Mouse (Mus musculus): ENCODE data around the gene Exoc3l2. TPM values are rescaled to one million over a fixed set of nuclear protein-coding genes. Genes with fewer than 3 reads are reported as not detected.

Exoc3l2 gene
- polyA plus RNA-seq, 1 experiment: 3.0 TPM

- TF ChIP-seq POLR2A (IDR thresholded peaks at IDR 0.05; ENCODE audit: insufficient read depth, low read length): no peak
- no peak for TF ChIP-seq EP300 (IDR thresholded peaks at IDR 0.05; ENCODE audit: insufficient read depth, low read depth, low read length)
- no peak for TF ChIP-seq CTCF (IDR thresholded peaks at IDR 0.05; ENCODE audit: low read depth, low read length)
- H3K4me3 ChIP-seq (ENCODE audit: low read depth, low read length): peak overlapping the region; percentile 93
- H3K4me1 ChIP-seq (ENCODE audit: control insufficient read depth, insufficient read depth, low read length): no peaks in the 10 kb centered on the region
- H3K9ac ChIP-seq (ENCODE audit: low read depth, poor library complexity, severe bottlenecking): peak overlapping the region; percentile 91
- H3K27me3 ChIP-seq (ENCODE audit: control insufficient read depth, insufficient read depth, low read length, poor library complexity, severe bottlenecking): no peaks in the 10 kb centered on the region
- H3K27ac ChIP-seq (ENCODE audit: insufficient read depth, low read length): no peak overlapping the region
- no peaks in the 10 kb centered on the region for H3K9me3 ChIP-seq (replicated peaks; ENCODE audit: control insufficient read depth, insufficient read depth, low read length, poor library complexity, severe bottlenecking)
- H3K36me3 ChIP-seq (ENCODE audit: control insufficient read depth, insufficient read depth, low read length, poor library complexity, severe bottlenecking): no peaks in the 10 kb centered on the region; the same call in 1 of the 2 replicates
Observed at GRCm38 (mm10) chr7:19458072-19458486, 5.1 kb upstream of the Exoc3l2 start.

DNA sequence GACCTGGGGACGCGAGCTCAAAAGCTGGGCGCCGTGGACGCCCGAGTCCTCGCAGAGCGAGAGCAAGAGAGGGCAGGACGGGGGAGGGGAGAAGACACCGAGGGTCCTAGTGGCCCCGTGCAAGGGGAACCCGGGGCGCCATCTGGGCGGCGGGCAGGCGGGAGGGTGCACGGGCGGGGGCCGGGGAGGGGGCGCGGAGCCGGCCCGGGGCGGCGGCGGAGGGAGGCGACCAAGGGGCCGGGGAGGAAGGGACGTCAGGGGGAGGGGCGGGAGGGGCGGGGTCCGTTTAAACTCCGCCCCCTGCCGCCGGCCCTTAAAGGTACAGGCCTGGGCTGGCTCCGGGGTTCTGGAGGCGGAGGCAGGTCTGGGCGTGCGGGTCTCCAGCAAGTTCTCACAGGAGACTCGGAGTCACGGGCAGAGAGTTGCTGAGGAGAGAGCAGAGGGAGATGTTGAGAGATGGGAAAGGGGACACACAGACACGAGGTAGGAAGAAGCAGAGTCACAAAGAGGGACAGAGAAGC lies 4.5 kb upstream of the Exoc3l2 start, which contains the start of gene Mark4:
Mark4 (minus strand) TSS at position 231 of the 521 bp plus-strand sequence.
- TF ChIP-seq POLR2A (IDR thresholded peaks at IDR 0.05; ENCODE audit: insufficient read depth, low read length): peak; percentile 57
- TF ChIP-seq CTCF (IDR thresholded peaks at IDR 0.05; ENCODE audit: low read depth, low read length): no peak
- no peak for TF ChIP-seq EP300 (IDR thresholded peaks at IDR 0.05; ENCODE audit: insufficient read depth, low read depth, low read length)
- peak within 1 kb of the TSS; percentile 10; the same call in 1 of the 2 replicates for H3K27ac ChIP-seq (ENCODE audit: insufficient read depth, low read length)
- no peaks in the 10 kb centered on the region for H3K27me3 ChIP-seq (ENCODE audit: control insufficient read depth, insufficient read depth, low read length, poor library complexity, severe bottlenecking)
- H3K4me3 ChIP-seq (ENCODE audit: low read depth, low read length): peak within 1 kb of the TSS; percentile 93
- no peaks in the 10 kb centered on the region; the same call in 1 of the 2 replicates for H3K36me3 ChIP-seq (ENCODE audit: control insufficient read depth, insufficient read depth, low read length, poor library complexity, severe bottlenecking)
- H3K4me1 ChIP-seq (ENCODE audit: control insufficient read depth, insufficient read depth, low read length): no peaks in the 10 kb centered on the region
- peak within 1 kb of the TSS; percentile 91 for H3K9ac ChIP-seq (ENCODE audit: low read depth, poor library complexity, severe bottlenecking)
- H3K9me3 ChIP-seq (replicated peaks; ENCODE audit: control insufficient read depth, insufficient read depth, low read length, poor library complexity, severe bottlenecking): no peaks in the 10 kb centered on the region

- Histone ChIP-seq H3K4me1 (ENCODE audit: control insufficient read depth, insufficient read depth, low read length) (no peaks in the 10 kb centered on the region), H3K36me3 (ENCODE audit: control insufficient read depth, insufficient read depth, low read length, poor library complexity, severe bottlenecking) (no peaks in the 10 kb centered on the region; the same call in 1 of the 2 replicates), H3K27ac (ENCODE audit: insufficient read depth, low read length) (peak overlapping the region; percentile 10; the same call in 1 of the 2 replicates), H3K27me3 (ENCODE audit: control insufficient read depth, insufficient read depth, low read length, poor library complexity, severe bottlenecking) (no peaks in the 10 kb centered on the region), H3K9me3 (replicated peaks; ENCODE audit: control insufficient read depth, insufficient read depth, low read length, poor library complexity, severe bottlenecking) (no peaks in the 10 kb centered on the region), H3K9ac (ENCODE audit: low read depth, poor library complexity, severe bottlenecking) (peak overlapping the region; percentile 91), H3K4me3 (ENCODE audit: low read depth, low read length) (peak overlapping the region; percentile 92)
- TF ChIP-seq CTCF (IDR thresholded peaks at IDR 0.05; ENCODE audit: low read depth, low read length): no peak
- no peak for TF ChIP-seq EP300 (IDR thresholded peaks at IDR 0.05; ENCODE audit: insufficient read depth, low read depth, low read length)
- TF ChIP-seq POLR2A (IDR thresholded peaks at IDR 0.05; ENCODE audit: insufficient read depth, low read length): no peak
Observed at GRCm38 (mm10) chr7:19459144-19459870, 3.8 kb upstream of the Exoc3l2 start.

DNA sequence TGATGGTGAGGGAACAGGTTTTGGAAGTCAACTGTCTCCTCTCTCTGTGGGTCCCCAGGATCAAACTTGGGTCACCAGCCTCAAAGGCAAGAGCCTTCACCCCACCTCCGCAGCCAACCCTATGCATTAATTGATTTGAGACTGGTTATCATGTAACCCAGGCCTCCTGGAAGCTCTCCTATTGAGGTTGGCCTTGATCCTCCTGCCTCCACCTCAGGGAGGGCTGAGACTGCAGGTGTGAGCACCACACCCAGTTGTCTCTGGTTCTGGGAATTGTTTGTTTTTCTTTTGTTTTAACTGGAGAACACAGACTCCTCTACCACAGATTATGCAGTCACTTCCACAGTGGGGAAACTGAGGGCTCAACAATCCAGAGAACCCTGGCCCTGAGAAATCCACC lies 2.6 kb upstream of the Exoc3l2 start:
- no peak for TF ChIP-seq POLR2A (IDR thresholded peaks at IDR 0.05; ENCODE audit: insufficient read depth, low read length)
- 0 out of 2 replicates have a peak, but pooled peaks have one; percentile 43 for TF ChIP-seq EP300 (IDR thresholded peaks at IDR 0.05; ENCODE audit: insufficient read depth, low read depth, low read length)
- TF ChIP-seq CTCF (IDR thresholded peaks at IDR 0.05; ENCODE audit: low read depth, low read length): no peak
- Histone ChIP-seq H3K4me1 (ENCODE audit: control insufficient read depth, insufficient read depth, low read length) (no peaks in the 10 kb centered on the region), H3K4me3 (ENCODE audit: low read depth, low read length) (no peak overlapping the region), H3K9me3 (replicated peaks; ENCODE audit: control insufficient read depth, insufficient read depth, low read length, poor library complexity, severe bottlenecking) (no peaks in the 10 kb centered on the region), H3K27me3 (ENCODE audit: control insufficient read depth, insufficient read depth, low read length, poor library complexity, severe bottlenecking) (no peaks in the 10 kb centered on the region), H3K27ac (ENCODE audit: insufficient read depth, low read length) (0 out of 2 replicates have a peak overlapping the region, but pooled peaks have one; percentile 10), H3K9ac (ENCODE audit: low read depth, poor library complexity, severe bottlenecking) (no peak overlapping the region), H3K36me3 (ENCODE audit: control insufficient read depth, insufficient read depth, low read length, poor library complexity, severe bottlenecking) (no peaks in the 10 kb centered on the region; the same call in 1 of the 2 replicates)

GRCm38 (mm10) chr7:19461488-19461887 lies 1.6 kb upstream of the Exoc3l2 start:
- H3K27ac ChIP-seq (ENCODE audit: insufficient read depth, low read length): no peak overlapping the region
- no peaks in the 10 kb centered on the region for H3K27me3 ChIP-seq (ENCODE audit: control insufficient read depth, insufficient read depth, low read length, poor library complexity, severe bottlenecking)
- H3K36me3 ChIP-seq (ENCODE audit: control insufficient read depth, insufficient read depth, low read length, poor library complexity, severe bottlenecking): no peaks in the 10 kb centered on the region
- no peak overlapping the region for H3K9ac ChIP-seq (ENCODE audit: low read depth, poor library complexity, severe bottlenecking)
- H3K9me3 ChIP-seq (replicated peaks; ENCODE audit: control insufficient read depth, insufficient read depth, low read length, poor library complexity, severe bottlenecking): no peaks in the 10 kb centered on the region
- H3K4me3 ChIP-seq (ENCODE audit: low read depth, low read length): no peak overlapping the region
- TF ChIP-seq EP300 (IDR thresholded peaks at IDR 0.05; ENCODE audit: insufficient read depth, low read depth, low read length) (no peak), CTCF (IDR thresholded peaks at IDR 0.05; ENCODE audit: low read depth, low read length) (peak; percentile 67)
- H3K4me1 ChIP-seq (ENCODE audit: control insufficient read depth, insufficient read depth, low read length): no peaks in the 10 kb centered on the region

DNA sequence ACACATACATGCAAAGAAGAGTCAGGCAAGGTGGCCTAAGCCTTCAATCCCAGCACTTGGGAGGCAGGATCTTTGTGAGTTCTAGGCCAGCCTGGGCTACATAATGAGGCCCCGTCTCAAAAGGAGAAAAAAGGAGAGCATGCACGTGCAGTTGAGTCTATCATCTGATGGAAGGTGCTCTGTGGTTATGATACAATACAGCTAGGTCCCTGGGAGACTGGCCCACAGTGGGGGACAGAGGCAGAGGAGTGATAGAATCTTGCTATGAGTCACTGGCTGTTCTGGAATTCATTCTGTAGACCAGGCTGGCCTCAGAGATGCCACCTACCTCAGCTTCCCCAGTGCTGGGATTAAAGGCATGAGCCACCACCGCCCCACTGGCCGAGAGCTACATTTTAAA lies 688 bp upstream of the Exoc3l2 start:
- Histone ChIP-seq H3K36me3 (ENCODE audit: control insufficient read depth, insufficient read depth, low read length, poor library complexity, severe bottlenecking) (no peaks in the 10 kb centered on the region), H3K27me3 (ENCODE audit: control insufficient read depth, insufficient read depth, low read length, poor library complexity, severe bottlenecking) (no peaks in the 10 kb centered on the region), H3K9me3 (replicated peaks; ENCODE audit: control insufficient read depth, insufficient read depth, low read length, poor library complexity, severe bottlenecking) (no peaks in the 10 kb centered on the region), H3K9ac (ENCODE audit: low read depth, poor library complexity, severe bottlenecking) (no peak overlapping the region), H3K4me1 (ENCODE audit: control insufficient read depth, insufficient read depth, low read length) (no peaks in the 10 kb centered on the region), H3K4me3 (ENCODE audit: low read depth, low read length) (no peak overlapping the region), H3K27ac (ENCODE audit: insufficient read depth, low read length) (no peak overlapping the region)
- no peak for TF ChIP-seq EP300 (IDR thresholded peaks at IDR 0.05; ENCODE audit: insufficient read depth, low read depth, low read length)
- TF ChIP-seq POLR2A (IDR thresholded peaks at IDR 0.05; ENCODE audit: insufficient read depth, low read length): no peak
- no peak for TF ChIP-seq CTCF (IDR thresholded peaks at IDR 0.05; ENCODE audit: low read depth, low read length)

All from ES-Bruce4 (cell line).